Mouse (Mus musculus): Measurements from ENCODE around the gene Krt20. TPM values are rescaled to one million over a fixed set of nuclear protein-coding genes. Genes with fewer than 3 reads are reported as not detected.

Krt20 gene
- polyA plus RNA-seq (2014; fragmentation: Nextera tagmentation; extraction: Ambion mirVana): 0.33 TPM in 1 of 2 replicates, not detected in the other

GRCm38 (mm10) chr11:99437972-99438371, at the start of gene Krt20:
Gene Krt20 (minus strand): TSS chr11:99438150.
- H3K27me3 ChIP-seq (replicated peaks; ENCODE audit: control insufficient read depth, insufficient read depth, low read length): no peaks in the 10 kb centered on the region
- no peak for DNase-seq (ENCODE audit: low spot score)
- no peak for ATAC-seq (ENCODE audit: low read depth)

GRCm38 (mm10) chr11:99474981-99475380, 37.0 kb upstream of the Krt20 start:
- no peaks in the 10 kb centered on the region for H3K36me3 ChIP-seq (ENCODE audit: control insufficient read depth, insufficient read depth, low read length)
- H3K27ac ChIP-seq (replicated peaks; ENCODE audit: low read depth, low read length): no peak overlapping the region
- ATAC-seq (ENCODE audit: low read depth): no peak
- no peak overlapping the region for H3K9ac ChIP-seq (ENCODE audit: low read depth, low read length)
- H3K27me3 ChIP-seq (replicated peaks; ENCODE audit: control insufficient read depth, insufficient read depth, low read length): no peaks in the 10 kb centered on the region
- no peak overlapping the region for H3K4me2 ChIP-seq (ENCODE audit: low read depth, low read length)
- H3K4me1 ChIP-seq (ENCODE audit: control insufficient read depth, insufficient read depth, low read length): no peaks in the 10 kb centered on the region
- 74% methylated on average over 3 of the region's 3 CpGs for WGBS
- no peak overlapping the region for H3K4me3 ChIP-seq (ENCODE audit: low read depth, low read length)
- DNase-seq (ENCODE audit: low spot score): no peak
- no peaks in the 10 kb centered on the region for H3K9me3 ChIP-seq (ENCODE audit: control insufficient read depth, low read length)

More at GRCm38 (mm10) chr11:99437972-99438371, at the start of gene Krt20:
- H3K36me3 ChIP-seq (ENCODE audit: control insufficient read depth, insufficient read depth, low read length): no peaks in the 10 kb centered on the region
- no peaks in the 10 kb centered on the region for H3K9me3 ChIP-seq (ENCODE audit: control insufficient read depth, low read length)
- no peak within 1 kb of the TSS for H3K4me3 ChIP-seq (ENCODE audit: low read depth, low read length)
- 27% methylated on average over 10 of the region's 10 CpGs for WGBS
- H3K9ac ChIP-seq (ENCODE audit: low read depth, low read length): no peak within 1 kb of the TSS
- no peak within 1 kb of the TSS for H3K4me2 ChIP-seq (ENCODE audit: low read depth, low read length)
- no peaks in the 10 kb centered on the region for H3K4me1 ChIP-seq (ENCODE audit: control insufficient read depth, insufficient read depth, low read length)
- H3K27ac ChIP-seq (replicated peaks; ENCODE audit: low read depth, low read length): no peak within 1 kb of the TSS

- Histone ChIP-seq H3K27me3 (replicated peaks; ENCODE audit: control insufficient read depth, insufficient read depth, low read length) (no peaks in the 10 kb centered on the region), H3K4me1 (ENCODE audit: control insufficient read depth, insufficient read depth, low read length) (no peaks in the 10 kb centered on the region), H3K36me3 (ENCODE audit: control insufficient read depth, insufficient read depth, low read length) (no peaks in the 10 kb centered on the region), H3K27ac (replicated peaks; ENCODE audit: low read depth, low read length) (no peak overlapping the region), H3K4me2 (ENCODE audit: low read depth, low read length) (no peak overlapping the region), H3K9me3 (ENCODE audit: control insufficient read depth, low read length) (no peaks in the 10 kb centered on the region), H3K4me3 (ENCODE audit: low read depth, low read length) (no peak overlapping the region), H3K9ac (ENCODE audit: low read depth, low read length) (no peak overlapping the region)
- ATAC-seq (ENCODE audit: low read depth) (no peak), DNase-seq (ENCODE audit: low spot score) (no peak)
- WGBS: 70% methylated on average over 6 of the region's 6 CpGs
Measured at GRCm38 (mm10) chr11:99473433-99473832, 35.5 kb upstream of the Krt20 start.

- Histone ChIP-seq H3K36me3 (ENCODE audit: control insufficient read depth, insufficient read depth, low read length) (no peaks in the 10 kb centered on the region), H3K9me3 (ENCODE audit: control insufficient read depth, low read length) (no peaks in the 10 kb centered on the region), H3K4me2 (ENCODE audit: low read depth, low read length) (no peak overlapping the region), H3K27ac (replicated peaks; ENCODE audit: low read depth, low read length) (no peak overlapping the region), H3K4me3 (ENCODE audit: low read depth, low read length) (no peak overlapping the region), H3K4me1 (ENCODE audit: control insufficient read depth, insufficient read depth, low read length) (no peaks in the 10 kb centered on the region), H3K27me3 (replicated peaks; ENCODE audit: control insufficient read depth, insufficient read depth, low read length) (no peaks in the 10 kb centered on the region), H3K9ac (ENCODE audit: low read depth, low read length) (no peak overlapping the region)
- DNase-seq (ENCODE audit: low spot score) (no peak), ATAC-seq (ENCODE audit: low read depth) (no peak)
- WGBS: 67% methylated on average over 4 of the region's 4 CpGs
Measured at GRCm38 (mm10) chr11:99472405-99472804, 34.5 kb upstream of the Krt20 start.

- no peak overlapping the region for H3K4me2 ChIP-seq (ENCODE audit: low read depth, low read length)
- 90% methylated on average over 6 of the region's 6 CpGs for WGBS
- ATAC-seq (ENCODE audit: low read depth) (no peak), DNase-seq (ENCODE audit: low spot score) (no peak)
- no peaks in the 10 kb centered on the region for H3K4me1 ChIP-seq (ENCODE audit: control insufficient read depth, insufficient read depth, low read length)
- H3K27ac ChIP-seq (replicated peaks; ENCODE audit: low read depth, low read length): no peak overlapping the region
- no peaks in the 10 kb centered on the region for H3K27me3 ChIP-seq (replicated peaks; ENCODE audit: control insufficient read depth, insufficient read depth, low read length)
- no peaks in the 10 kb centered on the region for H3K36me3 ChIP-seq (ENCODE audit: control insufficient read depth, insufficient read depth, low read length)
- no peak overlapping the region for H3K4me3 ChIP-seq (ENCODE audit: low read depth, low read length)
- H3K9me3 ChIP-seq (ENCODE audit: control insufficient read depth, low read length): no peaks in the 10 kb centered on the region
- H3K9ac ChIP-seq (ENCODE audit: low read depth, low read length): no peak overlapping the region
Measured at GRCm38 (mm10) chr11:99471946-99472345, 34.0 kb upstream of the Krt20 start.

GRCm38 (mm10) chr11:99469228-99469627, 31.3 kb upstream of the Krt20 start:
- no peak overlapping the region for H3K9ac ChIP-seq (ENCODE audit: low read depth, low read length)
- no peak overlapping the region for H3K4me2 ChIP-seq (ENCODE audit: low read depth, low read length)
- H3K36me3 ChIP-seq (ENCODE audit: control insufficient read depth, insufficient read depth, low read length): no peaks in the 10 kb centered on the region
- no peak overlapping the region for H3K4me3 ChIP-seq (ENCODE audit: low read depth, low read length)
- WGBS: 70% methylated on average over 4 of the region's 4 CpGs
- no peaks in the 10 kb centered on the region for H3K9me3 ChIP-seq (ENCODE audit: control insufficient read depth, low read length)
- ATAC-seq (ENCODE audit: low read depth) (no peak), DNase-seq (ENCODE audit: low spot score) (no peak)
- no peaks in the 10 kb centered on the region for H3K27me3 ChIP-seq (replicated peaks; ENCODE audit: control insufficient read depth, insufficient read depth, low read length)
- H3K4me1 ChIP-seq (ENCODE audit: control insufficient read depth, insufficient read depth, low read length): no peaks in the 10 kb centered on the region
- H3K27ac ChIP-seq (replicated peaks; ENCODE audit: low read depth, low read length): no peak overlapping the region

GRCm38 (mm10) chr11:99468566-99468965, 30.6 kb upstream of the Krt20 start:
- ATAC-seq (ENCODE audit: low read depth): no peak; the same call in 1 of the 2 replicates

GRCm38 (mm10) chr11:99466316-99466715, 28.4 kb upstream of the Krt20 start:
- H3K9me3 ChIP-seq (ENCODE audit: control insufficient read depth, low read length): no peaks in the 10 kb centered on the region
- ATAC-seq (ENCODE audit: low read depth): no peak
- no peak overlapping the region for H3K27ac ChIP-seq (replicated peaks; ENCODE audit: low read depth, low read length)
- 19% methylated on average over 7 of the region's 7 CpGs for WGBS
- no peaks in the 10 kb centered on the region for H3K36me3 ChIP-seq (ENCODE audit: control insufficient read depth, insufficient read depth, low read length)
- peak; percentile 25 for DNase-seq (ENCODE audit: low spot score)
- no peak overlapping the region for H3K4me2 ChIP-seq (ENCODE audit: low read depth, low read length)
- no peaks in the 10 kb centered on the region for H3K27me3 ChIP-seq (replicated peaks; ENCODE audit: control insufficient read depth, insufficient read depth, low read length)
- H3K4me3 ChIP-seq (ENCODE audit: low read depth, low read length): no peak overlapping the region
- H3K9ac ChIP-seq (ENCODE audit: low read depth, low read length): no peak overlapping the region
- H3K4me1 ChIP-seq (ENCODE audit: control insufficient read depth, insufficient read depth, low read length): no peaks in the 10 kb centered on the region

More at GRCm38 (mm10) chr11:99468566-99468965, 30.6 kb upstream of the Krt20 start:
- Histone ChIP-seq H3K27me3 (replicated peaks; ENCODE audit: control insufficient read depth, insufficient read depth, low read length) (no peaks in the 10 kb centered on the region), H3K36me3 (ENCODE audit: control insufficient read depth, insufficient read depth, low read length) (no peaks in the 10 kb centered on the region), H3K4me2 (ENCODE audit: low read depth, low read length) (no peak overlapping the region), H3K4me3 (ENCODE audit: low read depth, low read length) (no peak overlapping the region), H3K4me1 (ENCODE audit: control insufficient read depth, insufficient read depth, low read length) (no peaks in the 10 kb centered on the region), H3K9ac (ENCODE audit: low read depth, low read length) (no peak overlapping the region), H3K9me3 (ENCODE audit: control insufficient read depth, low read length) (no peaks in the 10 kb centered on the region), H3K27ac (replicated peaks; ENCODE audit: low read depth, low read length) (no peak overlapping the region)
- 72% methylated on average over 11 of the region's 11 CpGs for whole genome bisulfite sequencing
- DNase-seq (ENCODE audit: low spot score): peak; percentile 62

GRCm38 (mm10) chr11:99464836-99465235, 26.9 kb upstream of the Krt20 start:
- H3K4me2 ChIP-seq (ENCODE audit: low read depth, low read length): no peak overlapping the region
- no peaks in the 10 kb centered on the region for H3K36me3 ChIP-seq (ENCODE audit: control insufficient read depth, insufficient read depth, low read length)
- no peak overlapping the region for H3K27ac ChIP-seq (replicated peaks; ENCODE audit: low read depth, low read length)
- DNase-seq (ENCODE audit: low spot score): peak; percentile 85
- no peak for ATAC-seq (ENCODE audit: low read depth)
- WGBS: 6% methylated on average over 5 of the region's 5 CpGs
- no peaks in the 10 kb centered on the region for H3K27me3 ChIP-seq (replicated peaks; ENCODE audit: control insufficient read depth, insufficient read depth, low read length)
- H3K4me1 ChIP-seq (ENCODE audit: control insufficient read depth, insufficient read depth, low read length): no peaks in the 10 kb centered on the region
- H3K9ac ChIP-seq (ENCODE audit: low read depth, low read length): no peak overlapping the region
- H3K9me3 ChIP-seq (ENCODE audit: control insufficient read depth, low read length): no peaks in the 10 kb centered on the region
- H3K4me3 ChIP-seq (ENCODE audit: low read depth, low read length): no peak overlapping the region
